Mouse (Mus musculus) hindbrain, embryonic 10.5 days (tissue): Measurements from ENCODE around the gene Tmprss3. TPM values are rescaled to one million over a fixed set of nuclear protein-coding genes. Genes with fewer than 3 reads are reported as not detected.

Experiments used
- polyA plus RNA-seq: library from polyadenylated mRNA; unstranded; fragments of >200 nt; fragmentation: Nextera tagmentation; extraction: Ambion mirVana; gene quantifications from 2 replicates; pipeline ENCODE4 v1.2.1, GENCODE M21; 2016

Tmprss3 gene
- polyA plus RNA-seq, 1 experiment from 2014 or later: not detected

Other genes starting within 250 kb of the Tmprss3 start
- 0.08 and 0.20 TPM in 2 replicates for gene Umodl1, start 244.3 kb downstream of the Tmprss3 start, polyA plus RNA-seq
- 6.9 and 9.7 TPM in 2 replicates for gene Abcg1, start 141.3 kb downstream of the Tmprss3 start, polyA plus RNA-seq
- 1.1 TPM in 1 of 2 replicates, not detected in the other for gene Tff3, start 69.3 kb downstream of the Tmprss3 start, polyA plus RNA-seq
- gene Tff2, start 54.7 kb downstream of the Tmprss3 start, polyA plus RNA-seq: not detected in 2 replicates
- not detected in 2 replicates for gene Tff1, start 33.7 kb downstream of the Tmprss3 start, polyA plus RNA-seq
- 0.14 and 0.61 TPM in 2 replicates for gene Ubash3a, start 8.9 kb upstream of the Tmprss3 start, polyA plus RNA-seq
- 4.1 and 7.7 TPM in 2 replicates for gene Rsph1, start 78.4 kb upstream of the Tmprss3 start, polyA plus RNA-seq
- gene Slc37a1, start 87.8 kb upstream of the Tmprss3 start, polyA plus RNA-seq: 9.0 and 17.3 TPM in 2 replicates
- 12.4 and 19.9 TPM in 2 replicates for gene Pde9a, start 187.2 kb upstream of the Tmprss3 start, polyA plus RNA-seq